Mouse (Mus musculus): ENCODE results near the gene Tekt1. TPM values are rescaled to one million over a fixed set of nuclear protein-coding genes. Genes with fewer than 3 reads are reported as not detected.

The Tekt1 gene
- under 1 TPM; 0.26 to 0.40 TPM for total RNA-seq (2021)
- long read RNA-seq, experiment 1, partial matches to known transcripts: 0 of 1 reads
- long read RNA-seq, experiment 1, other reads (novel, unspliced or antisense): 1 of 1 reads
- long read RNA-seq, experiment 2, partial matches to known transcripts: 0 of 1 reads
- long read RNA-seq, experiment 2, other reads (novel, unspliced or antisense): 0 of 1 reads

DNA sequence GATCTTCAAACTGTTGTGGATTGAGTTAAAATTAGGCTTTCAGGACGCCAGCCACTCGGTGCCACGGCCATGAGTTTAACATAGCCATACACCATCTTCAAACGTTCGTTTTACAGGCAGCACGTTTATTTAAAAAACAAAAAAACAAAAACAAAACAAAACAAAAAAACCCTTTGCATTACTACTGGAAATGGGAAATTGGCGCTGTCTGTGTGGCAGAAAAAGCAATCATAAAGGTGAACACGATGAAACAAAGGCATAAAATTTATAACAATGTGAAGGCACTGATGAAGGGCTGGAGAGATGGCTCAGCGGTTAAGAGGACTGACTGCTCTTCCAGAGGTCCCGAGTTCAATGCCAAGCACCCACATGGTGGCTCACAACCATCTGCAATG is at the start of gene Tekt1:
Gene Tekt1 (minus strand): TSS at position 96 of the 395 bp plus-strand sequence.
- DNase-seq: no peak

DNA sequence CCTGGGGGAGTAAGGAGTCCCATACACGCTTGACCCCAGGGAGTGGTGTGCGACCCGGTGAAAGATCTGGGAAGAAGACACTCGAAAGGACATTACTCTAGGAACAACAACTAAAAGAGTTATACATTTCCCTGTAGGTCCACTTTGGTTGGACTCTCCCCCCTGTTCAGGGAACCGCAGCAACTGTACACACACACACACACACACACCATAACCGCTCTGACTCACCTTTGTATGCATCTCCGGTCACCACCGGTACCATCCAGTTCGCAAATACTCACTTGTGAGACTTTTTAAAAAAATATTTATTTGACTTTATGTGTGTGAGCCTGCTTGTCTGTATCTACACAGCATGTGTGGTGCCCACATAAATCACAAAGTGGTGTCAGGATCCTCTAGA is 49.7 kb upstream of the Tekt1 start:
- no peak for DNase-seq

- peak; percentile 92 to 95 for DNase-seq
Measured at GRCm38 (mm10) chr11:72411093-72411921, 49.1 kb upstream of the Tekt1 start, which contains the start of gene Smtnl2. Gene Smtnl2, minus strand, starts transcription at chr11:72411713.

GRCm38 (mm10) chr11:72410521-72411092 is 48.4 kb upstream of the Tekt1 start:
- DNase-seq: no peak

DNA sequence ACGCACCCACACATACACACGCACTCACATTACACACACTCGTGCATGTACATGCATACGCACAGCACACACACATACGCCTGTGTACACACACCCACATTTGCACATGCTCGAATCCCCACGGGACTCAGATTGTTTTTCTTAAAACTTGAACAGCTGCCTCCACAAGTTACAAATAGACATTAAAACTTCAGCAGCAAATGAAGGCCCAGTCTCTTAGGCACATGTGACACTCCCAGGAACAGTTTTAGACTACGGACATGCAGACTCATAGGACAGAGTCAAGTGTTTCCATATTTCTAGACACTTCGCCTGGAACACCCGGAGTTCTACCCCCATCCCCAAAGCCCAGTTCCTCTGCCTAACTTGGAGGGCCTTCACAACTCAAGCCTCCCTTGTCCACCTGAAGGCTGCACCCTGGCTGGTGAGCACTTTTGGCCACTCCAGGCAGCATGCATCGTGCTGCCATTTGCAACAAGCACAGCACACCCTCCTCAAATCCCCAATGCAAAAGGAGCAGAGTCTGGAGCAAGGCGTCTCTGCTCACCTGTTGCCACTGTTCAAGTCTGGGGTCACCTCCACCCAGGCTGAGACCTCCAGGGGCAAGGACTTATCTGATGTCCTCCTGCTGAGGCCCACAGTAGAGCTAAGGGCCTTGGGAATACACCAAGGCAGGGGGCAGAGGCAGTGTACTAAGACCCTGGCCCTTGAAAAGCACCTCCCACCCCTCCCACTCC is 47.6 kb upstream of the Tekt1 start:
- no peak for DNase-seq

GRCm38 (mm10) chr11:72408451-72409170 is 46.4 kb upstream of the Tekt1 start:
- no peak for DNase-seq

DNA sequence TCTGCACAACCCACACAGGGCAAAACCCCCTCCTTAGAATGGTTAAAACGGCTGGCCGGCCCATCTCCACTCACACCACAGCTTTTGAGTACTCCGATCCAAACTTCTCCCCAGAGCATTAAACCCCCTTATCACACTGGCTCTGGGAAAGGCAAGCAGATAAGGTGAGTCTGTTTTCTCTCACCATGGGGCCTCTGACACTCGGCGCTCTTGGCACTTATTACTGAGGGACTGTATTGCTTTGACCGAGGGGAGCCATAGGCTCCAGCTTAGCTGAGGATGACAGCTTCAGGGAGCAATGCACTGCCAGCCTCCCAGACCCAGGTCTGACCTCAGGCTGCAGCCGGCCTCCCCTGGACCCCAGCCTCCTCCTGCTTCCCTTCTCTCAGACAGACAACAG is 45.3 kb upstream of the Tekt1 start:
- no peak for DNase-seq

- DNase-seq: no peak
Measured at GRCm38 (mm10) chr11:72407081-72407480, 44.8 kb upstream of the Tekt1 start.

DNA sequence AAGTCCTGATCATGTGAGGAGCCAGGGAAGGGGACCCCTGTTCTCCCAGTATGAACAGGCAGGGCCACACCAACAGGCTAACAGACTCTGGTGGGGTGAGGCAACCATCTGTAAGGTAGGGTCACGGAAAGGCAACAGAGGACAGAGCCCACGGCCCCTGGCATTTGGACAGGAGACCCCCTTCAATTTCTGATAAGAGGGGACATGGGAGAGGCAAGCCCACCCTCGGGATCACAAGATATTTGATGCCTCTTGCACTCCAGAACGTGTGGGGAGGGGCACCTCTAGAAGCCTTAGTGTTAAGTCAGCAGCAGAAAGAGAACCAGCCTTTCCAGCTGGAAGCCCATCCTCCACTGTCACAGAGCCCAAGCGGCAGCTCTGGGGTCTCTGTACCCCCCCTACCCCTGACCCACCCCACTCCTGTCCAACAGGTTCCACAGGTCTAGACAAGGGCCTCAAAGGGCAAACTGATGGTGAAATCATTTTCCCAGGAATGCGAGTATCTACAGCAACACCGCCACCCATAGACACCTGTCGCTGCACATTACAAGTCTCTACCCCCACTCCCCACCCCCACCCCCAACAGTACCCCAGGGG is 43.9 kb upstream of the Tekt1 start:
- no peak for DNase-seq

GRCm38 (mm10) chr11:72405532-72405931 is 43.3 kb upstream of the Tekt1 start:
- DNase-seq: no peak

DNA sequence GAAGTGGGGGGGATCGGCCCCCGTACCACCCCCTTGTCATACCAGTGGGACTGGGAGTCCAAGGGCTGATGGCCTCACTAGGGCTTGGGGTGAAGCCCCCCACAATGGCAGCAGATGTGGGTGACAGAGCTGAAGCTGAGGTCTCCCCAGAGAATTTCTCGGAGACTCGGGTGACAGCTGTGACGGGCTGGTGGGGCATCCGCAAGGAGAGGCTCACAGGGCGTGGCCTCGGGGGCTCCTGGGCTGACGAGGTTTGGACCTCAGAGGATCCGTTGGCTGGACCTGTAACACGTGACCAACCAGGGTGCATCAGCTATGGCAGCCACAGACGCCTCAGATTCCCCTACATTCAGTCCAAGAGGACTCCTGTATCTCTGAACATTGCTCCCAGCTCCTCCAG is 40.7 kb upstream of the Tekt1 start:
- DNase-seq: no peak

DNA sequence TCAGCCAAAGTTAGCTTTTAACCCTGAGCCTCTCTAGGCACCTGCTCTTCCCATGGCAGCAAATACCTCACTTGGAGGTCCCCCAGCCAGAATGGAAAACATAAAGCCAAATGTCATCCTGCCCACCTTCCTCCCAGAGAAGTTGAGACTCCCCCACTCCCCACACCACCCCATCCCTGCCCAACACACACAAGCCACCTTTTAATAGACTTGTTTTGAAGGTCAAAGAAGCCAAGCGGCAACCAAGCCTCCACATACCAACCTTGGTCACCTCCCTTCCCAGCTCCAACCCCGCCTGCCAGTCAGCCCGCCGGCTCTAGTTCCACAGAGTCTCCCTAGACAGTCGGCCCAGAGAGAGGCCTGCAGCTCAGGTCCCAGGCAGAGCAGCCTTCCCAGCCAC is 39.8 kb upstream of the Tekt1 start:
- DNase-seq: no peak

- DNase-seq: no peak
Measured at GRCm38 (mm10) chr11:72401068-72401467, 38.8 kb upstream of the Tekt1 start.

GRCm38 (mm10) chr11:72397811-72398525 is 35.7 kb upstream of the Tekt1 start:
- no peak for DNase-seq

DNA sequence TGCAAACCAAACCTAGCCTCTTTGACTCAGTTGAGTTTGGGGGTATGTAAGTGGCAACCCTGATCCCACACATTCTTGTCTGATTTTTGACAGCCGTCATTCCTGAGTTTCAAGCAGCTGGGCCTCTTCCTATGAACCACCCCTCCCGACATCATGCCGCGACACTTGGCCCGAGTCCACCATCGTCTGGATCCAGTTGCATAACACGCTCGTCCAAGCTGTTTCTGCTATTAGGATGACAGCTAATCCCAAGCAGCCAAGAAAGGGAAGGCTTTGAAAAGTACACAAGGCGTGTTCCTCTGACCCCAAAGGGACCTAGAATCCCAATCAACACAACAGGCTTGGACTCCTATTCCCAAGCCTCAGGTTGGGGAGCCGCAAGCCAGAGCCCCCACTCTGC is 34.8 kb upstream of the Tekt1 start:
- DNase-seq: peak; percentile 55 to 71

GRCm38 (mm10) chr11:72396621-72397020 is 34.4 kb upstream of the Tekt1 start:
- peak; percentile 44 to 51 for DNase-seq

- no peak for DNase-seq
Measured at GRCm38 (mm10) chr11:72395652-72396051, 33.4 kb upstream of the Tekt1 start.

GRCm38 (mm10) chr11:72394694-72395093 is 32.5 kb upstream of the Tekt1 start:
- DNase-seq: no peak

DNA sequence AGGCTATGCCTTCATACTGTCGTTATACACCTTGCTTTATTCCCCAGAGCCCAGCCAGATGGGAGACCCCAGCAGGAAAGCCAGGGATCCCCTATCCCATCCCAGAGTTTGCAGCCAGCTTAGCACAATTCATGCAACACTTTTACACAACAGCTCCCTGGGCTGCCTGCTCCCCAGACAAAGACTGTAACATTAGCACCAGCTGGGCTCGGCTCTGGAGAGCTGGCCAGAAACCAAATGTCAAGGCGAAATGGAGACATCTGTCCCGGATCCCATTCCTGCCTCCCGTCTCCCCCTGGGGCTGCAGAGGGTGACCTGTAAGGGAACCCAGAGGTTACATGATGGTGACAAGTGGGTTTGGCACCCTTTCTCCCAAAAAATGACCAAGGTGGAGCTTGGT is 31.4 kb upstream of the Tekt1 start:
- peak; percentile 76 to 78 for DNase-seq

DNA sequence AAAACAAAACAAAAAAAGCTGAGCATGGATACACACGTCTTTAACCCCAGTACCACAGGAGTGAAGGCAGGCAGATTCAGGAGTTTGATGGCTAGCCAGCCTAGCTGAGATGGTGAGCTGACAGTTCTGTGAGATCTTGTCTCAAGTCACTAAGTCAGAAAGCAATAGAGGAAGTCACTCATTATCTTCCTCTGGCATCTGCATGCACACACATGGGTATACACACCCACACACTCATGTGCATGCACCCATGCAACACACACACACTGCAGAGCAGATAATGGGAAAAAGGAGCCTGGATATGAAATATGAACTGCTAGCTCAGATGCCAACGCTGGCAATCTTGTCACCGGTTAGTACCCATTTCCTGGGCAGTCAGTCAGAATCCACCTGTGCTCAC is 31.0 kb upstream of the Tekt1 start:
- no peak for DNase-seq

GRCm38 (mm10) chr11:72391181-72391580 is 28.9 kb upstream of the Tekt1 start:
- no peak for DNase-seq
